Mouse (Mus musculus) brain, embryonic 14.5 days (tissue): ENCODE data around the gene Ovca2.
A peak's percentile ranks its signal among the peaks of the same experiment; 100 is the strongest.

Experiments
- CTCF ChIP-seq: fragments of 200-500 bp; IDR thresholded peaks from 2 replicates; pipeline ENCODE4 v1.5.1; 2012; ENCODE audit warnings: inconsistent platforms, mild to moderate bottlenecking, moderate library complexity, borderline replicate concordance; ENCODE audit not compliant: insufficient read depth, insufficient read length; ENCODE audit errors: extremely low read depth
- POLR2A ChIP-seq: fragments of 200-500 bp; IDR thresholded peaks from 2 replicates; pipeline ENCODE4 v1.6.1; 2012; ENCODE audit warnings: mild to moderate bottlenecking, inconsistent platforms, borderline replicate concordance; ENCODE audit not compliant: poor library complexity, insufficient read depth, insufficient read length, severe bottlenecking; ENCODE audit errors: extremely low read depth

- TF ChIP-seq POLR2A (no peak), CTCF (peak; percentile 33; the same call in 1 of the 2 replicates)
Measured at GRCm38 (mm10) chr11:75159564-75159963, 19.1 kb downstream of the Ovca2 start.
